Mouse (Mus musculus) liver, embryonic 15.5 days (tissue): Measurements from ENCODE around the gene A430005L14Rik. TPM values are rescaled to one million over a fixed set of nuclear protein-coding genes. Genes with fewer than 3 reads are reported as not detected.
A peak's percentile ranks its signal among the peaks of the same experiment; 100 is the strongest.

Experiments
- ATAC-seq: fragments of 200-750 bp; cut with Nextera tagmentation; 2 replicates; pipeline ENCODE4 v1.8.0; 2017; ENCODE audit warnings: moderate number of reproducible peaks, mild to moderate bottlenecking, moderate library complexity; ENCODE audit not compliant: insufficient read depth
- H3K27ac ChIP-seq: fragments of 300-500 bp; sonication (generic); replicated peaks from 2 replicates; pipeline ENCODE4 v1.5.1; 2015; ENCODE audit warnings: mild to moderate bottlenecking, inconsistent platforms
- H3K27me3 ChIP-seq: fragments of 300-500 bp; sonication (generic); 2 replicates; pipeline ENCODE4 v1.6.1; 2015; ENCODE audit warnings: mild to moderate bottlenecking, inconsistent platforms
- H3K36me3 ChIP-seq: fragments of 300-500 bp; sonication (generic); replicated peaks from 2 replicates; pipeline ENCODE4 v1.6.1; 2015; ENCODE audit warnings: moderate library complexity, mild to moderate bottlenecking, inconsistent platforms
- H3K4me1 ChIP-seq: fragments of 300-500 bp; sonication (generic); replicated peaks from 2 replicates; pipeline ENCODE4 v1.6.1; 2015; ENCODE audit warnings: inconsistent platforms
- H3K4me2 ChIP-seq: fragments of 300-500 bp; sonication (generic); 2 replicates; pipeline ENCODE4 v1.6.1; 2015; ENCODE audit warnings: moderate library complexity, mild to moderate bottlenecking, inconsistent platforms
- H3K4me3 ChIP-seq: fragments of 300-500 bp; sonication (generic); replicated peaks from 2 replicates; pipeline ENCODE4 v1.5.1; 2015; ENCODE audit warnings: mild to moderate bottlenecking, inconsistent platforms
- H3K9ac ChIP-seq: fragments of 300-500 bp; sonication (generic); 2 replicates; pipeline ENCODE4 v1.6.1; 2015; ENCODE audit warnings: moderate library complexity, mild to moderate bottlenecking, inconsistent platforms
- H3K9me3 ChIP-seq: fragments of 300-500 bp; sonication (generic); replicated peaks from 2 replicates; pipeline ENCODE4 v1.6.1; 2016; ENCODE audit warnings: inconsistent platforms
- WGBS: fragments of 180-500 bp; shearing (Covaris S2); methylation state at CpG from one replicate; pipeline ENCODE4 v1.1.7; 2015; ENCODE audit warnings: mixed read lengths; ENCODE audit not compliant: insufficient replicate concordance; 5-methylcytosine and 5-hydroxymethylcytosine counted together
- polyA plus RNA-seq: library from polyadenylated mRNA; unstranded; fragments of >200 nt; fragmentation: Nextera tagmentation; extraction: Ambion mirVana; gene quantifications from 2 replicates; pipeline ENCODE4 v1.2.1, GENCODE M21; 2015

The A430005L14Rik gene
- polyA plus RNA-seq, 1 experiment from 2014 or later, result 53.7 TPM

DNA sequence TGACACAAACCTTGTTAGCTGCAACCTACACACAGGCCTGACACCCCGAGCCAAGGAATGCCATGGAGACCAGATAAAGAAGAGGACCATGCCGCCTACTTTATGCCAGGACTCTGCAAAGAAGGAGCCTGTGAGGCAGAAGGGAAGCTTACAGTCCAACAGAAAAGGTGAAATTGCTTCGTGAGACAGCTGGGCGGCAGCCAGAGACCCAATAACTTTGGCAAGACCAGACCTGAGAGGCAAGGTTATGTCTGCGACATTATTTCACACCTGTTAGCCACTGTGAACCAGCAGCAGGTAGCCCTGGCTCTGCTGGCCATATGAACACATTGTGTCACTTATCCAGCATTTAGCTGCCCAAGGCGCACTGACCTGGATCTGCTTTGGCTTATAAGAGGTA lies 11.3 kb upstream of the A430005L14Rik start:
- no peak for ATAC-seq
- H3K4me3 ChIP-seq, result no peak overlapping the region
- no peaks in the 10 kb centered on the region for H3K9me3 ChIP-seq
- H3K27me3 ChIP-seq, result peaks cover 35% of the 10 kb centered on the region
- 59% methylated on average over 6 of the region's 6 CpGs for WGBS
- no peak overlapping the region for H3K4me2 ChIP-seq
- no peaks in the 10 kb centered on the region for H3K4me1 ChIP-seq
- H3K36me3 ChIP-seq, result no peaks in the 10 kb centered on the region
- H3K27ac ChIP-seq, result no peak overlapping the region
- no peak overlapping the region for H3K9ac ChIP-seq

- Histone ChIP-seq H3K27me3 (peaks cover 56% of the 10 kb centered on the region), H3K4me1 (no peaks in the 10 kb centered on the region), H3K36me3 (no peaks in the 10 kb centered on the region), H3K9ac (no peak overlapping the region), H3K9me3 (no peaks in the 10 kb centered on the region), H3K4me2 (no peak overlapping the region), H3K27ac (no peak overlapping the region), H3K4me3 (no peak overlapping the region)
- WGBS, result 51% methylated on average over 2 of the region's 2 CpGs
- no peak for ATAC-seq
These were observed 6.7 kb upstream of the A430005L14Rik start for GRCm38 (mm10) chr4:153950372-153950771.

DNA sequence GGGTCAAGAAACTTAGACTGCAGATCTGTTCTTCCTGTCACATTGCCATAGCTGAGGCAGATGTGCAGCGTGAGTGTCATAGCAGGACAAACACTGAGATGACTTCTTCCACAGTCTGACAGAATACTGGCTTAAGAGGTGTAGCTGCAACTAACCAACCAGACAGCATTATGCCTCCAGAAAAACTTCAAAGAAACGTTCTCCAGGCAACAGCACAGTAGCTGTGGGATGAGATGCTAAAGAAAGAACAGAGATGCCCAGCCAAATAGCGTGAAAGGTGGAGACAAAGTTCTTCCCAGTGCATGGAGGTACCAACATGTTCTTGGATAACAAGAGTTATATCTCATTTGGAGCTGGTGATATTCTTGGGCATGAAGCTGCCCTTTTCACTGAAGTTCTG lies 5.9 kb upstream of the A430005L14Rik start:
- H3K9me3 ChIP-seq, result no peaks in the 10 kb centered on the region
- peaks cover 61% of the 10 kb centered on the region for H3K27me3 ChIP-seq
- no peak overlapping the region for H3K4me2 ChIP-seq
- no peaks in the 10 kb centered on the region for H3K36me3 ChIP-seq
- 41% methylated on average over 3 of the region's 3 CpGs for WGBS
- no peak overlapping the region for H3K9ac ChIP-seq
- no peaks in the 10 kb centered on the region for H3K4me1 ChIP-seq
- no peak overlapping the region for H3K27ac ChIP-seq
- H3K4me3 ChIP-seq, result no peak overlapping the region
- ATAC-seq, result no peak

DNA sequence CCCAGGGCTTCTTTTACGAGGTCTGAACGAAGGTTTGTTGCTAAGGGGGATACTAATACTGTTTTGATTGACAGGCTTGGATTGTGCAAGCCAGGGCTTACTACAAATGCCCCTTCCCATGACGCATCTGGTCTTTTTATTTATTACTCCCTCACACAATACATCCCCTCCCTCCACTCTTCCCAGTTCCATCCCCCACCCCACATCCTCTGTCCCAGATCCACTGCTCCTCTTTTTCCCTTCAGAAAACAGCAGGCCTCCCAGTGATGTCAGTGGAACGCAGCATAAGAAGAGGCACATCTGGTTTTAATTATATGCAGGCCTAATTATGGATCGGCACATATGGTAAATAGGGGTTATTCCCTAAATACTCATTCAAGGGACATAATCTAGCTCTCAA lies 5.3 kb upstream of the A430005L14Rik start:
- Histone ChIP-seq H3K4me1 (peaks cover 5% of the 10 kb centered on the region), H3K9me3 (no peaks in the 10 kb centered on the region), H3K9ac (no peak overlapping the region), H3K4me2 (no peak overlapping the region), H3K27ac (no peak overlapping the region), H3K27me3 (peaks cover 58% of the 10 kb centered on the region), H3K36me3 (no peaks in the 10 kb centered on the region), H3K4me3 (no peak overlapping the region)
- WGBS, result 45% methylated on average over 5 of the region's 5 CpGs
- ATAC-seq, result no peak

DNA sequence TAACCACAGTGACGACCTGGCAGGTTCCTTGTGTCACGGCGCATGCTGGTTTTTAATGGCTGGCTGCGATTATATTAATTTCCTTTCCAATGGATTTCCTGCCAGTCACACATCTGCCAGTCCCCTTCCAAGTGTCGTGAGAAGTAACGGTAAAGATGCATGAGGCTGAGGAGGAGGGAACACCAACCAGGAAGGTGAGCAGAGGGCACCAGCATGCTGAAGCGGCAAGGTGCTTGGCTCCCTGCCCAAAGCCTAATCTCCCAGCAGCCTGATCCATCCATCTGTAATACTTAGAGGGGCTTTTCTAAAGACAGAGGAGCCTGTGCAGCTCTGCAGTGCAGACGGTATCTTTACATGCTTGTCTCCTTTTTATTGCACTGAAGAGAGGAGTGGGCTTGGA lies 1.4 kb upstream of the A430005L14Rik start:
- Histone ChIP-seq H3K4me1 (peaks cover 20% of the 10 kb centered on the region), H3K27ac (no peak overlapping the region), H3K9ac (no peak overlapping the region), H3K9me3 (no peaks in the 10 kb centered on the region), H3K27me3 (peaks cover 37% of the 10 kb centered on the region), H3K36me3 (peaks cover 13% of the 10 kb centered on the region), H3K4me3 (no peak overlapping the region), H3K4me2 (no peak overlapping the region)
- 78% methylated on average over 8 of the region's 8 CpGs for WGBS
- no peak for ATAC-seq

DNA sequence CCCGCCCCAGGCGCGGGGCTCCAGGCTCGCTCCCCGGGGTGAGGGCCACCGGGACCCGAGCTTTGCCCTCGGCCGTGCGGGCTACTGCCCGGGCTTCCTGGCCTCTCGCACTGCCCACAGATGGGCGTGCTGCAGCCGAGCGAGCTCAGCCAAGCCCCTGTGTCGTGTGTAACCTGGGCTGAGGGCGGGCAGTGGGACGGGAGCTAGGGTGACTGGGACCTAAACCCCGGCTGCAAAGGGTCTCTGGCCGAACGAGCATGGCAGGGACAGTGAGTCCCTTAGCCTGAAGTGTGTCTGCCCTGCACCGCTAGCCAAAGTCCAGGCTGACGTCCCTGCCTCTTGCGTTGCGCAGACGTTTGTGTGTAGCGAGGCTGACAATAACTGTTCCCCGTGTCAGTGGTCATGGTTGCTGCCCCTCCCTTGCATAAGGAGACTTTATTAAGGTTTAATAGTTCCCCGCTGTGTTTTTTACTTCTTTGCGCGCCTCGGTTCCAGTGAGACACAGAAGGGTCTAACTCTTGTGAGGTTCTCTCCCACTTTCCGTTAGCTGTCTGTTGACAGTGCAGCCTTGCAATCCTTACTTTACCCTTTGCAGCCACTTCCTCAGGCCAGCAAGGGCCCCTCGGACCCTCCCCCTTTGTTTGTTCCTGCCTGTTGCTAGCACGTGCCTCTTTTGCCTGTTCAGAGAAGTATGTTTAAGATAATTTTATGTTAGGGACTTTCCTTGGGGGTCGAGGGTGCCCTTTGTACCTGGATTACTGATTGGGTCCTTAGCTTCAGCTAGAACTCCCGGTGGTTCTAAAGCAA lies 610 bp downstream of the A430005L14Rik start:
- ATAC-seq, result no peak; the same call in 1 of the 2 replicates
- WGBS, result under 1% methylated on average over 33 of the region's 37 CpGs
- Histone ChIP-seq H3K4me2 (peak overlapping the region; percentile 83), H3K27me3 (peaks cover 22% of the 10 kb centered on the region), H3K27ac (peak overlapping the region; percentile 93), H3K9me3 (no peaks in the 10 kb centered on the region), H3K4me3 (peak overlapping the region; percentile 92), H3K36me3 (peaks cover 33% of the 10 kb centered on the region), H3K4me1 (peaks cover 20% of the 10 kb centered on the region), H3K9ac (peak overlapping the region; percentile 97)

GRCm38 (mm10) chr4:153962631-153963030 lies 5.6 kb downstream of the A430005L14Rik start:
- H3K36me3 ChIP-seq, result peaks cover 74% of the 10 kb centered on the region
- H3K4me3 ChIP-seq, result no peak overlapping the region
- no peak overlapping the region for H3K27ac ChIP-seq
- 77% methylated on average over 7 of the region's 7 CpGs for WGBS
- no peaks in the 10 kb centered on the region for H3K27me3 ChIP-seq
- ATAC-seq, result no peak
- H3K4me2 ChIP-seq, result no peak overlapping the region
- no peak overlapping the region for H3K9ac ChIP-seq
- H3K9me3 ChIP-seq, result no peaks in the 10 kb centered on the region
- H3K4me1 ChIP-seq, result peaks cover 13% of the 10 kb centered on the region

DNA sequence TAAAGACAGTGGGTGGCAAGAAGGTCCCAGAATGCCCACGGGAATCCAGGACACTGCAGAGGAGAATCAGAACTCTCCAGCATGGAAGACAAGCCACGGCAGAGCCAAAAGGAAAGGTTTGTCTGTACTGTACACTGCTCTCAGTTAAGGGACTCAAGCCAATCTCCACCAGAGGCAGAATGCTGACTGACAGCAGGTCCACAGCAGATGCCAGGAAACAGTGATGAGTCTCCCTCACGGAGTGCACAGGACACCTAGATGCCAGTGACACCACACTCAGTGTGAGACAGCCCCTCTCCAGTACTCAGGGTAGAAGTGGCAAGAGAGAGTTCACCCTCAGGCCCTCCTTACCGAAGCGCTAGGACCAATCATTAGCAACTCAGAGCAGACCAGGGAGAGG lies 9.6 kb downstream of the A430005L14Rik start:
- H3K9ac ChIP-seq, result no peak overlapping the region
- H3K4me3 ChIP-seq, result no peak overlapping the region
- H3K27me3 ChIP-seq, result no peaks in the 10 kb centered on the region
- H3K36me3 ChIP-seq, result peaks cover 75% of the 10 kb centered on the region
- no peak for ATAC-seq
- 82% methylated on average over 5 of the region's 5 CpGs for WGBS
- H3K27ac ChIP-seq, result no peak overlapping the region
- no peaks in the 10 kb centered on the region for H3K4me1 ChIP-seq
- no peak overlapping the region for H3K4me2 ChIP-seq
- H3K9me3 ChIP-seq, result no peaks in the 10 kb centered on the region

GRCm38 (mm10) chr4:153967556-153967955 lies 10.5 kb downstream of the A430005L14Rik start:
- ATAC-seq, result no peak
- Histone ChIP-seq H3K27me3 (no peaks in the 10 kb centered on the region), H3K36me3 (peaks cover 70% of the 10 kb centered on the region), H3K9me3 (no peaks in the 10 kb centered on the region), H3K9ac (no peak overlapping the region), H3K4me1 (no peaks in the 10 kb centered on the region), H3K4me3 (no peak overlapping the region), H3K27ac (no peak overlapping the region), H3K4me2 (no peak overlapping the region)
- 71% methylated on average over 2 of the region's 2 CpGs for WGBS

DNA sequence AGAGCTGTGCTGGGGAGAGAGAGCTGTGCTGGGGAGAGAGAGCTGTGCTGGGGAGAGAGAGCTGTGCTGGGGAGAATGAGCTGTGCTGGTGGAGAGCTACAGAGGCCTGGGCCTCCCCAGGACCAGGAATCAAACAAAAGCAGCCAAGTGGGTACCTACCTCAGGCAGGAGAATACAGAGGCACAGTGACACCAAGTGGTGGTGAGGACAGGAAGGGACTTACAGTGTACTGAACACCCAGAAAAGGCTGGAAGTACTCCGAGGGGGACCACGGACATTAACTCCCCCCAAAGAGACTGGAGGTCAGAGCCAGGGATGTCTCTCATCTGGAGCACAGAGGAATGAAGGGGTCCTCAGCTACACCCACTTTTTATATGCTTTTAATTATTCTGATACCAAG lies 11.0 kb downstream of the A430005L14Rik start:
- WGBS, result 82% methylated on average over 2 of the region's 2 CpGs
- no peak overlapping the region for H3K4me2 ChIP-seq
- H3K4me3 ChIP-seq, result no peak overlapping the region
- H3K9ac ChIP-seq, result no peak overlapping the region
- H3K27ac ChIP-seq, result no peak overlapping the region
- peaks cover 65% of the 10 kb centered on the region for H3K36me3 ChIP-seq
- ATAC-seq, result no peak
- peaks cover 2% of the 10 kb centered on the region; the same call in 1 of the 2 replicates for H3K4me1 ChIP-seq
- H3K27me3 ChIP-seq, result no peaks in the 10 kb centered on the region
- H3K9me3 ChIP-seq, result no peaks in the 10 kb centered on the region

GRCm38 (mm10) chr4:153974431-153975291 lies 17.6 kb downstream of the A430005L14Rik start, which contains the start of the genes Dffb and Cep104:
Gene Dffb (minus strand): TSS chr4:153975126.
Gene Cep104 (plus strand): TSS chr4:153975194.
- Histone ChIP-seq H3K9me3 (no peaks in the 10 kb centered on the region), H3K27me3 (no peaks in the 10 kb centered on the region), H3K4me1 (peaks cover 42% of the 10 kb centered on the region), H3K4me2 (peak within 1 kb of the TSS; percentile 86), H3K27ac (peak within 1 kb of the TSS; percentile 63), H3K36me3 (peaks cover 23% of the 10 kb centered on the region), H3K4me3 (peak within 1 kb of the TSS; percentile 96), H3K9ac (peak within 1 kb of the TSS; percentile 80)
- peak; percentile 97 for ATAC-seq
- under 1% methylated on average over 68 of the region's 68 CpGs for WGBS
